Mouse (Mus musculus): ENCODE results near the gene Vars. TPM values are rescaled to one million over a fixed set of nuclear protein-coding genes. Genes with fewer than 3 reads are reported as not detected.
"Not testable (repeated sequence)": the region's sequence is repeated elsewhere in the genome, so short reads cannot be mapped to it uniquely, and the experiment has no call there.

Vars gene
- polyA plus RNA-seq, 1 experiment, result 208 TPM

GRCm38 (mm10) chr17:34953904-34954303 is 46.9 kb upstream of the Vars start:
- Histone ChIP-seq H3K27me3 (ENCODE audit: control insufficient read depth, insufficient read depth, insufficient read length) (no peaks in the 10 kb centered on the region), H3K4me3 (no peak overlapping the region), H3K4me2 (ENCODE audit: low read depth) (no peak overlapping the region), H3K36me3 (ENCODE audit: control insufficient read depth, insufficient read depth) (peaks cover 14% of the 10 kb centered on the region), H3K79me2 (ENCODE audit: control insufficient read depth, insufficient read depth) (peaks cover 18% of the 10 kb centered on the region), H3ac (ENCODE audit: control insufficient read depth, insufficient read length) (no peak overlapping the region)
- no peak for TF ChIP-seq TCF3 (IDR thresholded peaks at IDR 0.05; ENCODE audit: insufficient read length, low read depth)
- TF ChIP-seq POLR2A (IDR thresholded peaks at IDR 0.05; ENCODE audit: insufficient read length, low read depth), result no peak
- TF ChIP-seq REST (IDR thresholded peaks at IDR 0.05; ENCODE audit: insufficient read depth, insufficient read length), result no peak
- TF ChIP-seq CEBPB (IDR thresholded peaks at IDR 0.05; ENCODE audit: insufficient read depth, poor library complexity, severe bottlenecking), result no peak
- TF ChIP-seq MAX (IDR thresholded peaks at IDR 0.05; ENCODE audit: low read depth), result no peak
- no peak for TF ChIP-seq POLR2AphosphoS2 (IDR thresholded peaks at IDR 0.05; ENCODE audit: insufficient read length, low read depth)
- TF ChIP-seq MYOG (IDR thresholded peaks at IDR 0.05; ENCODE audit: control insufficient read depth in 1 of 3, insufficient read depth in 1 of 3, insufficient read length in 2 of 3, low read depth in 2 of 3), result no peak
- TF ChIP-seq MYOD1 (IDR thresholded peaks at IDR 0.05; ENCODE audit: control insufficient read depth in 1 of 3, insufficient read length in 2 of 3, low read depth in 2 of 3), result no peak
- TF ChIP-seq USF1 (IDR thresholded peaks at IDR 0.05; ENCODE audit: low read depth), result no peak
- TF ChIP-seq SRF (IDR thresholded peaks at IDR 0.05; ENCODE audit: control insufficient read depth, insufficient read length, low read depth), result no peak
- TF ChIP-seq E2F4 (IDR thresholded peaks at IDR 0.05; ENCODE audit: insufficient read depth), result no peak

GRCm38 (mm10) chr17:34954831-34955230 is 46.0 kb upstream of the Vars start:
- no peak overlapping the region for H3K4me2 ChIP-seq (ENCODE audit: low read depth)
- peaks cover 12% of the 10 kb centered on the region for H3K36me3 ChIP-seq (ENCODE audit: control insufficient read depth, insufficient read depth)
- H3K79me2 ChIP-seq (ENCODE audit: control insufficient read depth, insufficient read depth), result peaks cover 18% of the 10 kb centered on the region
- H3K4me3 ChIP-seq, result no peak overlapping the region
- H3ac ChIP-seq (ENCODE audit: control insufficient read depth, insufficient read length), result no peak overlapping the region
- TF ChIP-seq USF1 (IDR thresholded peaks at IDR 0.05; ENCODE audit: low read depth) (no peak), POLR2AphosphoS2 (IDR thresholded peaks at IDR 0.05; ENCODE audit: insufficient read length, low read depth) (no peak), E2F4 (IDR thresholded peaks at IDR 0.05; ENCODE audit: insufficient read depth) (no peak), TCF12 (IDR thresholded peaks at IDR 0.05; ENCODE audit: insufficient read depth, poor library complexity, severe bottlenecking) (no peak), MYOD1 (IDR thresholded peaks at IDR 0.05; ENCODE audit: control insufficient read depth in 1 of 3, insufficient read length in 2 of 3, low read depth in 2 of 3) (no peak)
- H3K27me3 ChIP-seq (ENCODE audit: control insufficient read depth, insufficient read depth, insufficient read length), result no peaks in the 10 kb centered on the region

- TF ChIP-seq E2F4 (IDR thresholded peaks at IDR 0.05; ENCODE audit: insufficient read depth), result no peak
- TF ChIP-seq POLR2A (IDR thresholded peaks at IDR 0.05; ENCODE audit: insufficient read length, low read depth), result no peak
- TF ChIP-seq MYOG (IDR thresholded peaks at IDR 0.05; ENCODE audit: control insufficient read depth in 1 of 3, insufficient read depth in 1 of 3, insufficient read length in 2 of 3, low read depth in 2 of 3), result no peak
- no peak for TF ChIP-seq SRF (IDR thresholded peaks at IDR 0.05; ENCODE audit: control insufficient read depth, insufficient read length, low read depth)
- no peak for TF ChIP-seq POLR2AphosphoS2 (IDR thresholded peaks at IDR 0.05; ENCODE audit: insufficient read length, low read depth)
- TF ChIP-seq TCF12 (IDR thresholded peaks at IDR 0.05; ENCODE audit: insufficient read depth, poor library complexity, severe bottlenecking), result no peak
- TF ChIP-seq REST (IDR thresholded peaks at IDR 0.05; ENCODE audit: insufficient read depth, insufficient read length), result no peak
- no peak for TF ChIP-seq USF1 (IDR thresholded peaks at IDR 0.05; ENCODE audit: low read depth)
- no peak overlapping the region for H3K4me3 ChIP-seq
- no peak overlapping the region for H3K4me2 ChIP-seq (ENCODE audit: low read depth)
- H3ac ChIP-seq (ENCODE audit: control insufficient read depth, insufficient read length), result no peak overlapping the region
- H3K36me3 ChIP-seq (ENCODE audit: control insufficient read depth, insufficient read depth), result peaks cover 2% of the 10 kb centered on the region
- peaks cover 14% of the 10 kb centered on the region for H3K79me2 ChIP-seq (ENCODE audit: control insufficient read depth, insufficient read depth)
- H3K27me3 ChIP-seq (ENCODE audit: control insufficient read depth, insufficient read depth, insufficient read length), result no peaks in the 10 kb centered on the region
Measured at GRCm38 (mm10) chr17:34955884-34956283, 44.9 kb upstream of the Vars start.

GRCm38 (mm10) chr17:34956340-34956739 is 44.4 kb upstream of the Vars start:
- Histone ChIP-seq H3K36me3 (ENCODE audit: control insufficient read depth, insufficient read depth) (no peaks in the 10 kb centered on the region), H3ac (ENCODE audit: control insufficient read depth, insufficient read length) (no peak overlapping the region), H3K27me3 (ENCODE audit: control insufficient read depth, insufficient read depth, insufficient read length) (no peaks in the 10 kb centered on the region), H3K4me2 (ENCODE audit: low read depth) (no peak overlapping the region), H3K4me3 (no peak overlapping the region), H3K79me2 (ENCODE audit: control insufficient read depth, insufficient read depth) (peaks cover 10% of the 10 kb centered on the region)
- TF ChIP-seq SRF (IDR thresholded peaks at IDR 0.05; ENCODE audit: control insufficient read depth, insufficient read length, low read depth), result no peak
- TF ChIP-seq REST (IDR thresholded peaks at IDR 0.05; ENCODE audit: insufficient read depth, insufficient read length), result no peak
- TF ChIP-seq POLR2A (IDR thresholded peaks at IDR 0.05; ENCODE audit: insufficient read length, low read depth), result no peak
- TF ChIP-seq TCF12 (IDR thresholded peaks at IDR 0.05; ENCODE audit: insufficient read depth, poor library complexity, severe bottlenecking), result no peak
- no peak for TF ChIP-seq TCF3 (IDR thresholded peaks at IDR 0.05; ENCODE audit: insufficient read length, low read depth)
- TF ChIP-seq MYOD1 (IDR thresholded peaks at IDR 0.05; ENCODE audit: control insufficient read depth in 1 of 3, insufficient read length in 2 of 3, low read depth in 2 of 3), result no peak
- no peak for TF ChIP-seq MAX (IDR thresholded peaks at IDR 0.05; ENCODE audit: low read depth)
- TF ChIP-seq USF1 (IDR thresholded peaks at IDR 0.05; ENCODE audit: low read depth), result no peak
- TF ChIP-seq POLR2AphosphoS2 (IDR thresholded peaks at IDR 0.05; ENCODE audit: insufficient read length, low read depth), result no peak
- no peak for TF ChIP-seq CEBPB (IDR thresholded peaks at IDR 0.05; ENCODE audit: insufficient read depth, poor library complexity, severe bottlenecking)
- TF ChIP-seq MYOG (IDR thresholded peaks at IDR 0.05; ENCODE audit: control insufficient read depth in 1 of 3, insufficient read depth in 1 of 3, insufficient read length in 2 of 3, low read depth in 2 of 3), result no peak
- no peak for TF ChIP-seq E2F4 (IDR thresholded peaks at IDR 0.05; ENCODE audit: insufficient read depth)

GRCm38 (mm10) chr17:34957291-34957690 is 43.5 kb upstream of the Vars start:
- H3ac ChIP-seq (ENCODE audit: control insufficient read depth, insufficient read length); H3K27me3 ChIP-seq (ENCODE audit: control insufficient read depth, insufficient read depth, insufficient read length); H3K4me3 ChIP-seq; H3K36me3 ChIP-seq (ENCODE audit: control insufficient read depth, insufficient read depth); H3K4me2 ChIP-seq (ENCODE audit: low read depth); H3K79me2 ChIP-seq (ENCODE audit: control insufficient read depth, insufficient read depth): not testable (repeated sequence)

- not testable (repeated sequence) for H3K4me3 ChIP-seq
Measured at GRCm38 (mm10) chr17:34957966-34958365, 42.8 kb upstream of the Vars start.

GRCm38 (mm10) chr17:34958734-34959129 is 42.1 kb upstream of the Vars start:
- H3K27me3 ChIP-seq (ENCODE audit: control insufficient read depth, insufficient read depth, insufficient read length); H3K36me3 ChIP-seq (ENCODE audit: control insufficient read depth, insufficient read depth); H3K4me2 ChIP-seq (ENCODE audit: low read depth); H3K79me2 ChIP-seq (ENCODE audit: control insufficient read depth, insufficient read depth): not testable (repeated sequence)
- Histone ChIP-seq H3ac (ENCODE audit: control insufficient read depth, insufficient read length) (peak overlapping the region; percentile 19), H3K4me3 (peak overlapping the region; percentile 40)

More at GRCm38 (mm10) chr17:34957966-34958365, 42.8 kb upstream of the Vars start:
- H3ac ChIP-seq (ENCODE audit: control insufficient read depth, insufficient read length); H3K36me3 ChIP-seq (ENCODE audit: control insufficient read depth, insufficient read depth); H3K4me2 ChIP-seq (ENCODE audit: low read depth); H3K27me3 ChIP-seq (ENCODE audit: control insufficient read depth, insufficient read depth, insufficient read length); H3K79me2 ChIP-seq (ENCODE audit: control insufficient read depth, insufficient read depth): not testable (repeated sequence)

Data from myocyte (in vitro differentiated cells).